Mouse (Mus musculus): ENCODE results near the gene Pla2g4e. TPM values are rescaled to one million over a fixed set of nuclear protein-coding genes. Genes with fewer than 3 reads are reported as not detected.

Pla2g4e gene
- total RNA-seq, 1 experiment: 1.1 TPM

DNA sequence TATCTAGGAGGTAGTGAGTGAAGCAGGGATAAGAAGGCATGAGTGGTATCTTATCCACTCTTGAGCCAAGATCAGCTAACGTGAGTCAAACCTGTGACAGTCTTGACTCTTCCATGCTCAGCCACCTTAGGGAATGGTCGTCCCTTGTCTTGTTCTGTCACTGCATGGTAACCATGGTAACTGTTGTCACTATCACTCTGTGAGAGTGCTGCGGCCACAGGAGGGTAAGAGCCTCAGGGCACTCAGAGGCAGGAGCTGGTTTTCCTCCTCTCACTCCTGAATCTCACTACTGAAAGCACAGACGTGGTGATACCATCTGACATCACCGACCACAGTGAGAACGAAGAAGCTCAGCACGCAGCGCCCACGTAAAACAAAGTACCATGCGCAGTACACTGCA lies 19.7 kb upstream of the Pla2g4e start:
- peaks cover 3 to 10% of the 10 kb centered on the region in 2 experiments; a peak in 2 of 4 replicates for H3K4me1 ChIP-seq (ENCODE audit: control insufficient read depth in 2 of 2, insufficient read depth in 2 of 2, low read length in 2 of 2, poor library complexity in 1 of 2)
- H3K9me3 ChIP-seq (ENCODE audit: control insufficient read depth, insufficient read depth, low read depth, low read length): no peaks in the 10 kb centered on the region
- in situ Hi-C loops (cut with MboI; ENCODE audit: low sequenced_read_pairs in 2 of 2, unreplicated experiment in 2 of 2): no loop called here
- H3K9ac ChIP-seq (ENCODE audit: insufficient read depth, low read depth, low read length, poor library complexity, severe bottlenecking): no peak overlapping the region
- DNase-seq (ENCODE audit: low read depth, low spot score): no peak
- no peaks in the 10 kb centered on the region for H3K36me3 ChIP-seq (ENCODE audit: control insufficient read depth, insufficient read depth, low read length, poor library complexity, severe bottlenecking)
- no peak overlapping the region for H3K4me3 ChIP-seq (ENCODE audit: insufficient read depth in 1 of 2, low read depth in 1 of 2, low read length in 2 of 2, poor library complexity in 1 of 2, severe bottlenecking in 1 of 2)
- TF ChIP-seq MAFK (IDR thresholded peaks at IDR 0.05; ENCODE audit: insufficient read depth, low read depth, low read length) (no peak), HCFC1 (IDR thresholded peaks at IDR 0.05; ENCODE audit: borderline replicate concordance, insufficient read depth, low read length) (no peak), ZNF384 (IDR thresholded peaks at IDR 0.05; ENCODE audit: low read depth, low read length) (no peak), CHD2 (IDR thresholded peaks at IDR 0.05; ENCODE audit: low read depth, low read length) (no peak), ZC3H11A (IDR thresholded peaks at IDR 0.05; ENCODE audit: borderline replicate concordance, low read depth, low read length) (no peak)
- no peak overlapping the region for H3K27ac ChIP-seq (ENCODE audit: insufficient read depth, low read depth, low read length, poor library complexity, severe bottlenecking)

DNA sequence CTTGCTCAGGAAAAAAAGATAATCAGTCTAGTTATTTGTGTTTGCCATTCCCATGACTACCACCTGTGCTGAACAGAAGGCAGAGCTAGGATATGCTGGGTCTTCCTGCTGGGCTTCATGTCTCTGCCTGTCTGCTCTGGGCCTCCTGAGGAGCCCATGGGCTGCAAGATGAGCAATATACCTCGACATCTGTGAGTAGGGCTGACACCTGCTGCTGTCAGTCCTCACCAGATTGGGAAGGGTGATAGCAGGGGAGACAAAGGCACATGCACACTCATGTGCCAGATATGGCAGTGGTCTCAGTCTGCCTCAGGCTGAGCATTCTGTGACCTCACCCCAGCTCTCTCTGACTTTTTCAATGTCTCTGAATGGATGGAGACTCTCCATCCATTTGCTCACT lies 17.7 kb upstream of the Pla2g4e start:
- no peak for DNase-seq (ENCODE audit: low read depth, low spot score)
- H3K9ac ChIP-seq (ENCODE audit: insufficient read depth, low read depth, low read length, poor library complexity, severe bottlenecking): no peak overlapping the region
- no peak overlapping the region for H3K27ac ChIP-seq (ENCODE audit: insufficient read depth, low read depth, low read length, poor library complexity, severe bottlenecking)
- H3K4me1 ChIP-seq (ENCODE audit: control insufficient read depth in 2 of 2, insufficient read depth in 2 of 2, low read length in 2 of 2, poor library complexity in 1 of 2): peaks cover 1 to 3% of the 10 kb centered on the region in 2 experiments; a peak in 1 of 4 replicates
- H3K36me3 ChIP-seq (ENCODE audit: control insufficient read depth, insufficient read depth, low read length, poor library complexity, severe bottlenecking): no peaks in the 10 kb centered on the region
- TF ChIP-seq MAFK (IDR thresholded peaks at IDR 0.05; ENCODE audit: insufficient read depth, low read depth, low read length) (no peak), HCFC1 (IDR thresholded peaks at IDR 0.05; ENCODE audit: borderline replicate concordance, insufficient read depth, low read length) (no peak), ZC3H11A (IDR thresholded peaks at IDR 0.05; ENCODE audit: borderline replicate concordance, low read depth, low read length) (no peak), ZNF384 (IDR thresholded peaks at IDR 0.05; ENCODE audit: low read depth, low read length) (no peak), CHD2 (IDR thresholded peaks at IDR 0.05; ENCODE audit: low read depth, low read length) (no peak)
- in situ Hi-C loops (cut with MboI; ENCODE audit: low sequenced_read_pairs in 2 of 2, unreplicated experiment in 2 of 2): no loop called here
- no peak overlapping the region for H3K4me3 ChIP-seq (ENCODE audit: insufficient read depth in 1 of 2, low read depth in 1 of 2, low read length in 2 of 2, poor library complexity in 1 of 2, severe bottlenecking in 1 of 2)
- no peaks in the 10 kb centered on the region for H3K9me3 ChIP-seq (ENCODE audit: control insufficient read depth, insufficient read depth, low read depth, low read length)

GRCm38 (mm10) chr2:120261346-120261745 lies 16.2 kb upstream of the Pla2g4e start:
- Histone ChIP-seq H3K36me3 (ENCODE audit: control insufficient read depth, insufficient read depth, low read length, poor library complexity, severe bottlenecking) (no peaks in the 10 kb centered on the region), H3K4me3 (ENCODE audit: insufficient read depth in 1 of 2, low read depth in 1 of 2, low read length in 2 of 2, poor library complexity in 1 of 2, severe bottlenecking in 1 of 2) (no peak overlapping the region), H3K9me3 (ENCODE audit: control insufficient read depth, insufficient read depth, low read depth, low read length) (no peaks in the 10 kb centered on the region), H3K4me1 (ENCODE audit: control insufficient read depth in 2 of 2, insufficient read depth in 2 of 2, low read length in 2 of 2, poor library complexity in 1 of 2) (peaks cover 1 to 3% of the 10 kb centered on the region in 2 experiments; a peak in 1 of 4 replicates), H3K9ac (ENCODE audit: insufficient read depth, low read depth, low read length, poor library complexity, severe bottlenecking) (no peak overlapping the region), H3K27ac (ENCODE audit: insufficient read depth, low read depth, low read length, poor library complexity, severe bottlenecking) (no peak overlapping the region)
- no peak for DNase-seq (ENCODE audit: low read depth, low spot score)
- TF ChIP-seq MAFK (IDR thresholded peaks at IDR 0.05; ENCODE audit: insufficient read depth, low read depth, low read length) (no peak), ZNF384 (IDR thresholded peaks at IDR 0.05; ENCODE audit: low read depth, low read length) (no peak), CHD2 (IDR thresholded peaks at IDR 0.05; ENCODE audit: low read depth, low read length) (no peak), HCFC1 (IDR thresholded peaks at IDR 0.05; ENCODE audit: borderline replicate concordance, insufficient read depth, low read length) (no peak)
- in situ Hi-C loops (cut with MboI; ENCODE audit: low sequenced_read_pairs in 2 of 2, unreplicated experiment in 2 of 2): no loop called here

GRCm38 (mm10) chr2:120256259-120256658 lies 11.1 kb upstream of the Pla2g4e start:
- no peak for TF ChIP-seq ZC3H11A (IDR thresholded peaks at IDR 0.05; ENCODE audit: borderline replicate concordance, low read depth, low read length)
- no peak for TF ChIP-seq CHD2 (IDR thresholded peaks at IDR 0.05; ENCODE audit: low read depth, low read length)
- no peak for TF ChIP-seq ZNF384 (IDR thresholded peaks at IDR 0.05; ENCODE audit: low read depth, low read length)
- Histone ChIP-seq H3K4me1 (ENCODE audit: control insufficient read depth in 2 of 2, insufficient read depth in 2 of 2, low read length in 2 of 2, poor library complexity in 1 of 2) (peaks cover 0 to 1% of the 10 kb centered on the region in 2 experiments; a peak in 1 of 4 replicates), H3K4me3 (ENCODE audit: insufficient read depth in 1 of 2, low read depth in 1 of 2, low read length in 2 of 2, poor library complexity in 1 of 2, severe bottlenecking in 1 of 2) (no peak overlapping the region), H3K9ac (ENCODE audit: insufficient read depth, low read depth, low read length, poor library complexity, severe bottlenecking) (no peak overlapping the region), H3K27ac (ENCODE audit: insufficient read depth, low read depth, low read length, poor library complexity, severe bottlenecking) (no peak overlapping the region), H3K9me3 (ENCODE audit: control insufficient read depth, insufficient read depth, low read depth, low read length) (no peaks in the 10 kb centered on the region), H3K36me3 (ENCODE audit: control insufficient read depth, insufficient read depth, low read length, poor library complexity, severe bottlenecking) (no peaks in the 10 kb centered on the region)
- DNase-seq (ENCODE audit: low read depth, low spot score): no peak
- in situ Hi-C loops (cut with MboI; ENCODE audit: low sequenced_read_pairs in 2 of 2, unreplicated experiment in 2 of 2): no loop called here

- in situ Hi-C loops (cut with MboI; ENCODE audit: low sequenced_read_pairs in 2 of 2, unreplicated experiment in 2 of 2): no loop called here
- no peak overlapping the region for H3K4me3 ChIP-seq (ENCODE audit: insufficient read depth in 1 of 2, low read depth in 1 of 2, low read length in 2 of 2, poor library complexity in 1 of 2, severe bottlenecking in 1 of 2)
- TF ChIP-seq ZC3H11A (IDR thresholded peaks at IDR 0.05; ENCODE audit: borderline replicate concordance, low read depth, low read length) (no peak), HCFC1 (IDR thresholded peaks at IDR 0.05; ENCODE audit: borderline replicate concordance, insufficient read depth, low read length) (no peak), ZNF384 (IDR thresholded peaks at IDR 0.05; ENCODE audit: low read depth, low read length) (no peak)
- DNase-seq (ENCODE audit: low read depth, low spot score): no peak
- H3K27ac ChIP-seq (ENCODE audit: insufficient read depth, low read depth, low read length, poor library complexity, severe bottlenecking): no peak overlapping the region
- H3K4me1 ChIP-seq (ENCODE audit: control insufficient read depth in 2 of 2, insufficient read depth in 2 of 2, low read length in 2 of 2, poor library complexity in 1 of 2): no peaks in the 10 kb centered on the region
- no peak overlapping the region for H3K9ac ChIP-seq (ENCODE audit: insufficient read depth, low read depth, low read length, poor library complexity, severe bottlenecking)
- no peaks in the 10 kb centered on the region for H3K36me3 ChIP-seq (ENCODE audit: control insufficient read depth, insufficient read depth, low read length, poor library complexity, severe bottlenecking)
- H3K9me3 ChIP-seq (ENCODE audit: control insufficient read depth, insufficient read depth, low read depth, low read length): no peaks in the 10 kb centered on the region
Measured at GRCm38 (mm10) chr2:120252644-120253043, 7.5 kb upstream of the Pla2g4e start.
